Mouse (Mus musculus) right cerebral cortex, postnatal 4 days (tissue): Measurements from ENCODE around the gene C330007P06Rik.

Experiments
- DNase-seq: peaks from one replicate; pipeline ENCODE4 v3.0.0-alpha.2; 2022

Gene C330007P06Rik

DNA sequence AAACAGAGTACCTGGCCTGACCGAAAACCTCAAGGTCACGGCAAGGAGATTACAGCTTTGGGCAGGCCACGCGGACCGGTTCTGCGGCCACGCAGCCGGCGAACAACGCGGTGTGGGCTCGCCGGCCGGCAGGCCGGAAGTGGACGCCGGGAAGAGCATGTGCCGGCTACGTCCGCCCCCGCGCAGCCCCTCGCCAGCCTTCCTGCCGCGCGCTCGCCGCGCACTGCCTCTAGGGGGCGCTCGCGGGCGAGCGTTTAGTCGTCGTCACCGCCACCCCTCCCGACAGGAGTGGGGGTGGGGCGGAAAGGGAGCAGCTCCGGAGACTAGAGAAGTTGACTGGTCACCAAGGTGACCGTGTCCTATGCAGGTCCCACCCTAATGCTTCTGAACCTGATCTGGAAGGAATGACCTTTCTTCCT, 77.7 kb downstream of the C330007P06Rik start:
- peak; percentile 82 for DNase-seq

DNA sequence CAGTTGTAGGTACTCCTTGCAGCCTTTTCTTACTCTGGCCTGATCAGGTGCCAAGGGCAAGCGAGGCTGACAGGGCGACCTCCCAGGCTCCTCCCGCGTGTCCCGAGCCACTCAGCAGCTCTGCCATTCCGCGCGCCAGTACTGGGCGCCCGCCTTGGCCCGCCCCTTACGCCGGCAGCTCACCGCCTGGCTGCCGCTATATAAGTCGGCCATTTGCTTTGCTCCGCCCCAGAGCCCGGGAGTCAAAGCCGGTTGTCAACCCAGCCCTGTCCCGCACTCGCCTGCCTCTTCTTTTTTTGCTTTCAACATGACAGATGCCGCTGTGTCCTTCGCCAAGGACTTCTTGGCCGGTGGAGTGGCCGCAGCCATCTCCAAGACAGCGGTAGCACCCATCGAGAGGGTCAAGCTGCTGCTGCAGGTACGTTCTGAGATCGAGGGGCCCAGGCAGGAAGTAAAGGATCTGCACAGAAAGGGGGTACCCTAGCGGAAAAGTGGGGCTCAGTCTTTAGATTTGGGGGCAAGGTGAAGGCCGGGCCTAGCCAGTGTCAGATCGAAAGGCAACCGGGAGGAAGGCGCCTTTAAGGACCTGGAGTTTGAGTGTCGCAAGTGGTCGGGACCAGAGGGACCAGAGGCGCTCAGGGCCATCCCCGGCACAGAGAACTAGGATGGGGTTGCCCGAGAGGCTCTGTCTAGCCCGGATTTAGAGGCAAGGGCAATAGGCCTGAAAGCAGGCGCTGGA, 78.3 kb downstream of the C330007P06Rik start, which contains the start of gene Slc25a5:
Gene Slc25a5, plus strand, starts transcription at position 228 of the 739 bp plus-strand sequence.
- DNase-seq, result peak; percentile 73

DNA sequence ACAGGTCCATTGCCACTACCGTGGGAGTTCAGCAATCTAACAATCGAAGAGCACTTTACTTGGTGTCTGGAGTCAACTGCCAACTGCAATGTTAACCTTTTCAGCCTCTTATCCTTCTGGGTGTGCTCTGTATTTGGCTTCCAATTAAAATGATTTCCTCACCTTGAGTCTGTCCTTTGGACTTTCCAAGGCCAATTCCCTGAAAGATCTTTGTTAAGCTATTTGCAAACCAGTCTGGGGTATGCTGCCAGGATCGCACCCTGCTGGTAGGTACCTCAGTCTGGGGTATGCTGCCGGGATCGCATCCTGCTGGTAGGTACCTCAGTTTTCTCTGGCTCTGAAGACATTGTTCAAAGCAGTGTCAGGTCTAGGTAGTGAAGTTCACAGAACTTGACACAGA, 79.3 kb downstream of the C330007P06Rik start:
- DNase-seq, result no peak

DNA sequence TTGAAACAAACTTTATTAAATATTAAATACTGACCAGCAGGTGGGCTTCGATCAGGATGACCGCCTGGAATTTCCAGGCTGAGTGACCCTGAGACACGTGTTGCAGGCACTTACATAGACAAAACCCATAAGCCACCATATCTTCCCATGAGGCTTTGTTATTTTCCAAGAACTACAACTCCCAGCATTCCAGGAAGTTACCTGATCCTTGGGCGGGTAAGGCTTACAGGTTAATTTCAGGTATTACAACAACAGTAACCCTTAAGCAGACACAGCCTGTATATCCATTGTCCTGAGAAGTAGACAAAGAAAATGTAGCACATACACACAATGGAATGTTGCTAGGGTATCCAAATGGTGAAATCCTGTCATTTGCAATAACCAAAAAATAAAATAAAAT, 84.6 kb downstream of the C330007P06Rik start:
- DNase-seq, result no peak

DNA sequence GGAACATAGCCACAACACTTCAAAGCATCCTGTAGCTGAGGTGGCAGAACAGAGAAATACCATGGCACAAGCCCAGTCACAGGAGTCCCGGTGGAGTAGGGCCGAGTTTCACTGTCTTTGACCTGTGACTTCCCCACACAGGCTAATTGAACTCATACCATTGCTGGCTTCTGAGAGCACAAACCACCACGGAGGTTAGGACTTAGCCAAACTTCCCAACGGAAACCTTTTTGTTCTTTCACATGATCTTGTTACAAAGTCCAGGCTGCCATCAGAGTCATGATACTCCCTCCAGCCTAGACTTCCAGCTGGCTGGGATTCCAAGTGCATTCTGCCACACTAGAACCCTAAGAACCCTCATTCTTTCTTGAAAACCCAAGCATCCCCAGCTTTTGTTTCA, 96.2 kb downstream of the C330007P06Rik start:
- no peak for DNase-seq

DNA sequence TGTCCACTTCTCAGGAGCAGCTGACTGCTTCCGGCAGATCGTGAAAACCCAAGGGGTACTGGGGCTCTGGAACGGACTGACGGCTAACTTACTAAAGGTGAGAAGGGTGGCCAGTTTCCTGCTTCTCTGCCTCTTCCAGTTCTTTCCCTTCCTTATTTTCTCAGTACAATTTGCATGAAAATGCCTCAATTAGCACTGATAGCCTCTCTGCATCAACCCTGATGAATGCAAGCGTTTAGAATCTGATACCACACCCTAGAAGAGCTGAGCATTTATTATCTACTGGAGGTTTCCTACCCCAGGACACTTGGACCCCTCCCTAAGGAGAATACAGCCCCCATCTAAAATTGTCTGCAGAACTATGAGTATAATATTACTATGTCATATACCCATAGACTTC, 98.4 kb downstream of the C330007P06Rik start:
- no peak for DNase-seq
